Mouse (Mus musculus): ENCODE results near the gene Lrrc4.

DNA sequence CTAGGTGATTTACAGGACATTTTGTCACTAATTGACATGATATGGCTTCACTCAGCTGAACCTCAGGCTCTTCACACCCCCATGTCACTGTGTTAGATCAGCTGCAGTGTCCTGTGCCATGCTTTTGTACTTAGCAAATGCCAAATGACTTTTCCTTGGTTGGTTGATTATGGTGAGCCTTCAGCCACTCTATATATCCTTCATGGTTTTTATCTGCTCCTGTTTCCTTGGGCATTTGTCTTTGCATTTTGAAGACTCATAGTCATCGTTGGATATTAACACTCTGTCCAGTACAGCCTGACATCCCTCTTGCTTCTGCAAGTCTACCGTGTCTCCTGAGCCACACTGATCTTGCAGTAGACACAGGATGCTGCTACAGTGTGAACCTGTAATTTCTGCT, 27.5 kb upstream of the Lrrc4 start:
- no peak for TF ChIP-seq CTCF (IDR thresholded peaks at IDR 0.05; ENCODE audit: control insufficient read depth, insufficient read depth, low read length)
- TF ChIP-seq POLR2A (IDR thresholded peaks at IDR 0.05; ENCODE audit: borderline replicate concordance, control insufficient read depth, low read depth, low read length), result no peak
